Mouse (Mus musculus): ENCODE results near the gene Cfap61.

Cfap61 gene

DNA sequence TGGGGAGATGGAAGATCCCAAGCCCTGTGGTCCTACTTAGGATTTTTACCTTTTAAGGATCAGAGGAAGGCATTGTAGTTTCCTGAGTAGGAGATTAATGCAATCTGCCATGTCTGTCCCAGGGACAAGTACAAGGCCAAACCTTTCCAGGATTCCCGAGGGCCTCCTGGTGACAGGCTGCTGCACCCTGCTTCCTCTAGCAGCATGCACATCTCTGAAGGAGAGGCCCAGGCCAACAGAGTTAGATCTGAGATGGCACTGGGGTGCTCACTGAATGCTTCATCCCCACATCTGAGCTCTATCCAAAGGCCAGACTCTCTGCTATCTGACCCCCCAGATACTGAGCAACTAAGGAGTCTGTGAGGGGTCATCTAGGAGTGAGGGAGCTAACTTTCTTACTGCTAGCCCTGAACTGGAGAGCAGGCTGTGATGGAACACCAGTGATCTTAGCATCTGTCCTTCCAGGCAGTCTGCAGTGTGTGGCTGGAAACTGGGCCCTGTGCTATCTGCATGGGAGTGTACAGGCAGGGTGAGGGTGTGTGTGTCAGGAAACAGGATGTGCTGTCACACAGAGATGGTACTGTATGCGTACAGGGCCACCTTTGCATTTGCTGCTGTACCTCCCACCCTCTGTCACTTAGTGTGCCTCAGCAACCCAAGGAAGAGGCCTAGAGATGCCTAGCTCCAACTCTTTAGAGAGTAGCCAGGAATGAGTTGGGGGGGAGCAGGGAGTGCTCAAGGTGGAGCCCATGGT, 75.2 kb downstream of the Cfap61 start:
- in situ Hi-C loops (cut with MboI): no loop called here

- in situ Hi-C loops (cut with MboI): no loop called here
These were observed 76.2 kb downstream of the Cfap61 start for GRCm38 (mm10) chr2:146010816-146011215.

DNA sequence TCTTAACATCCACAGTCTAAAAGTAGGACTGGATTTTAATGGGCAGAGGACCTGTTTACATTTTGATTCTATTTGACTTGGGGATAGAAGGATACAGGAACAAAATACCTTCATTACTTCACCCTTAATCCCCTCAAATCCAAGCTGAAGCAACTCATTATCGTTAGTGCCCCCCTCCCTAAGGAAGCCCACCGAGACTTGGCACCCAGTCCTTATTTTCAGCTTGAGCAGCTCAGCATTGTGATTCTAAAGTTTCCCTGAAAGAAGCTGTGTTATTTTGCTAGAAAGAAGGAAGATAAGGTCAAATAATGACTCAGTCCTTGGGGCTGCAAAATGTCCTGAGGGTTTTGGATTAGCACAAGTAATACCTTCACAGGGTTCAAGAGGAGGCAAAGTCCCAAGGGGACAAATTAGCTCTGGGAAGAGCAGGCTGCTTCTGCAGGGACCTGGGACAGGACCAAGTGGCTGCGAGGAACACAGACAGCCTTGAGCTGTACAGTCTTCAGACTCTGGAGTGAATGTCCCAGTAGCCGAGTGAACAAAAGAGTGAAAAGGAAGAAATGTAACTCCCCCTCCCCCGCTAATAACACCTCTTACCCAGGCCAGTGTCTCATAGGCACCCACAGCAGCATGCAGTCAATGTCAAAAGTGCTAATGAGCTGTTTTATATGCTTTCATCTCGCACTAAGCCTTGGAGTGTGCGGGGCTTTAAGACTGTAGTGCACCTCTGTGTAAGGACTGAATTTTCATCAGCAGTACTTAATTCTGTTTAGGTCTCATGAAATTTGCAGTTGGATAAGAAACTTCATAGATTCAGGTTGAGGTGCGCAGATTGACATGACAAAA, 81.0 kb downstream of the Cfap61 start:
- in situ Hi-C loops (cut with MboI): no loop called here

- in situ Hi-C loops (cut with MboI): no loop called here
These were observed 88.3 kb downstream of the Cfap61 start for GRCm38 (mm10) chr2:146022846-146023245.

- in situ Hi-C loops (cut with MboI): no loop called here
These were observed 109.1 kb downstream of the Cfap61 start for GRCm38 (mm10) chr2:146043640-146044039.

DNA sequence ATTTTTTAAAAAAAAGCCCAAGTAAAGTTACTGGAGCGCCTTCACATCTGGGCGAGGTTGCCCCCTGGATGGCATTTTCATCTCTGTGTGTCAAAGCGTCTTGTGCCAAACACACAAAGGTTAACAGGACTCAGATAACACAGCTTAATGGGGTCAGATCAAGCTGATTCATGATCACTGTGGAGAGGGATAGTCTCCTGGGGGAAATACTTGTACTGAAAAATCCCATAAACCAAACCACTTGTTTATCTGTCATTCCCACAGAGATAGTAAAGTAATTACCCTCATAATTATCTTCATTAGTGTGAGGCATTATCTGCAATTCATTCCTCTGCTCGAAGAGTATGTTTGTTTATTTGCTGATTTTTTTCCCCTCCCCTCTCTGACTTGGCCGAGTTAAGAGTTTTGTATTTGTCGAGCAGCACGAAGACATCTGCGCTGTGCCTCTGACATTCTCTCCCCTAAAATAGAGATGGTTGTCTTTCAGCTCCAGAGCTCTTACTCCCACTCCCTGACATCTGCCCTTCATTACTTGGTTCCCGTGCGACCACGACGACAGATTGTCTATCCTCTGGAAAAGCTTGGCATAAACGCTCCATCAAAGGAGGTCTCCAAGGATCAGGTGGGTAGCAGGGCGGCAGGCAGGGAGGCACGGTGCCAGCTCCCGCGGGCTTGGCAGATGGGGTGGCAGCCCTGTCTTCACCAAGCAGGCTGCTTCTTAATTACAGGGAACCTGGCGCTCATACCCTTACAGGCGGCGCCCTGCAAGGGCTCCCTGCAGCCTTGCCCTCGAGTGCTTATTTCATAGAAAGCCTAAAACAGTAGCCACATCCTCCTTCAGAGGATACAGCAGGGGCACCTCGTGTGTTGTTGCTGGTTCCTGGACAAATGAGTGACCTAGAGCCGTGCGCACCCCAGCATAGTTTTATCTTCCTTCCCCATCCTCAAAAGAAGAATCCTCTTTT, 110.6 kb downstream of the Cfap61 start:
- in situ Hi-C loops (cut with MboI): no loop called here

GRCm38 (mm10) chr2:146047691-146048090, 113.1 kb downstream of the Cfap61 start:
- in situ Hi-C loops (cut with MboI): no loop called here

- in situ Hi-C loops (cut with MboI): no loop called here
These were observed 113.7 kb downstream of the Cfap61 start for GRCm38 (mm10) chr2:146048221-146048829.

- in situ Hi-C loops (cut with MboI): no loop called here
These were observed 114.8 kb downstream of the Cfap61 start for GRCm38 (mm10) chr2:146049339-146049738.

DNA sequence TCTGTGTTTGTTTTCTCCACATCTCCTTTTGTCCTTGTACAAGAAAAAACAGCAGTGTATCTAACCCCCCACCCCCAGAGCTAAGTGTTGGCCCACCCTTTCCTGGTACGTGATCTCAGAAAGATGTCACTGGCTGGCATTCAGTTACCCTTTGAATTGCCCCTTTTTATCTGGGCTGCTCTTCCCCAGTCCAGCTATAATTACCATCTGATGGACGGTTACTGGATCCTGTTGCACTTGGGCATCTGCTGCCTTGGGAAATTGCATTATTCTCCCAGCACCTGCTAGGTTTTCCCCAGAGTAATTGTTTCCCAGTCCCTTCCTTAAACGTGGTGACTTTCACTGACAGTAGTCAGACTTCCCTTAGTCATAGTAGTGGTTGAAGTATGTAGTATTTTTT, 115.5 kb downstream of the Cfap61 start:
- in situ Hi-C loops (cut with MboI): no loop called here

GRCm38 (mm10) chr2:146051334-146051733, 116.8 kb downstream of the Cfap61 start:
- in situ Hi-C loops (cut with MboI): no loop called here

DNA sequence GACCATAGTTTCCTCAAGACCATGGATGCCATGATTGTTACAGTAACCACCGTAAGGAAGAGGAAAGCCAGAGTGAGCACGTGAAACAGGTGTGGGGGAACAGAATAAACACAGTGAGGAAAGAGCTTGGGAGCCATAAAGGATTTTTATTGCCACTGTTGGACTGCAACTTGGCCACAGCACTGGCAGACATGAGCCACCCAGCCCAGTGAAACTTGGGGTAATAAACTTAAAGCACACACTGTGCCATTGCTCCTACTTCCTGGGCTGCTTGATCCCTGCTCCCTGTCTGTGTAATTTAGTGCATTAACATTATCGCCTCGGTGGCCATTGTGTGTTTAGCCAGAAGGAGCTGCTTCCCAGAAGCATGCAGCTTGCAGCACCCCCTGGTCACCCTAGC, 122.5 kb downstream of the Cfap61 start:
- in situ Hi-C loops (cut with MboI): no loop called here

- in situ Hi-C loops (cut with MboI): no loop called here
These were observed 124.2 kb downstream of the Cfap61 start for GRCm38 (mm10) chr2:146058791-146059190.

GRCm38 (mm10) chr2:146061421-146062300, 127.1 kb downstream of the Cfap61 start:
- in situ Hi-C loops (cut with MboI): no loop called here

DNA sequence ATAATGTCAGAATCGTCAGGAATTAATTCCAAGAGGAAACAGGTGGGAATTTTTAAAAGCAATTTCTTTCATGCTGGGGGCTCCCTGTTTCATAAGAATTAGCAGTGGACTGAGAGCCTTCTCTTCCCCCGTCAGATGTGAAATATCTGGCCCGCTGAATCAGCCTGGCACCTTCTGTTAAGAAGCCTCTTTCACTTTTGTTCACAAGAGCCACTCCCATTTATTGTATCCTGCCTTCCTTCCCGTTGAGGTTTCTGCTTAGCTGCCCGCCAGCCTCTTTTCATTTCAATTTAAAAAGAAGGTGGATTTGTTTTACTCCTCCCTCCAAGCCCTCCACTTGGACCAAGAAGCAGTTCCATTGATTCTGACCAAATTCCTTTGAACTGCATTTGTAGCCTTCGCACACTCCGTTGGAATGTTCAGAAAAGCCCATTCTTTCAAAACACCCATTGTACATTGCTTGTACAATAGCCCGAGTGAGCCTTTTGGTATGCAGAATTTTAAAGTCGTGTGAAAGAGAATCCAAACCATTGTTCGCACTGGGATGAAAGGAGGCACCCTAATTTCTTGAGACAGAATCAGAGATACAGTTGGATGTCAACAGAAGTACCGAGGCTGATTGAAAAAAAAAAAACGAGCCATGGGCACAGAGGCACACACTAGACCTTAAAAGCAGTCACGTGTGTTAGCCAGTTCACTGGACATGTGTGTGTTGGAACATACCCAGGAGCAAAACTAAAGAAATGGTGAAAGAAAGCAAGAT, 127.9 kb downstream of the Cfap61 start:
- in situ Hi-C loops (cut with MboI): no loop called here

DNA sequence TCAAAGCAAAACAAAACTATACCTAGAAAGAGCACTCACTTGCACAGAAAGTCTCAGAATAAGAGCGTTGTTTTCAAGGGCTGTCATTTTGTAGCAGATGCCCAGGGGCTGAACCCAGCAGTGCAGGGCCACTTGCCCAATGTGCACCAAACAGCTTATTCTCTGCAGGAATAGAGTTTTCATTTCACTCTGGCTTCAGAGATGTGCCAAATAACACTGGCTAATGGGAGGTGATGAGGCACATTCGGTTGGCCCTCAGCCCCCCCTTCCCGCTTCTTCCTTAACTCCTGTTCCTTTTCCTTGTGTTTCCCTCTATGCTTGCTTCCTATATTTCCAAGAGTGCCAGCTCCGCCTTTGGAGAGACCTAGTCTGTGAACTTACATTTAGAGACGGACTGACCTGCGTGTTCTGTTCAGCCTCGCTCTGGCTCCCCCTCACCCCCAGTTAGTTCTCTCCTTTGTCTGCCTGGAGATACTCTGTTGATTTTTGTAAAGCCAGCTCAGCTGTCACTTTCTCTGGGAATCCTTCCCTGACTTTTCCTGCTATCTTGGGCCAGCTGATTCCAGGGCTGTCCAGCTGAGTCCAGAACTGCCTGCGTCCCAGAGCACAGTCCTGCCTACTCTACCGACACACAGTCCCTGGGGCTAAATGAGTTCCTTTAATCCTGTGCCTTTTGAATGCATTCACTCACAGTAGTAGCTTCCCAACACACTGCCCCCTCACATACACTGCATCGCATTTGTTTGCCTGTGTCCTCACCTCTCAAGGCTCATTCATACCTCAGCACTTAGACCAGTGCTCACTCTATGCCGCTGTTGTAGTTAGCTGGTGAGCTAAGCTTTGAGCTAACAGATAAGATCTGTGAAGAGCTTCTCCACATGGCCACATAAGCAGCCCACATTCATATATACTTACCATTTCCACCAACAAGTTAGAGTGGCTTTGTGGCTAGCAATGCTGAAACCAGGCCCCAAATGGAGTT, 128.8 kb downstream of the Cfap61 start:
- in situ Hi-C loops (cut with MboI): no loop called here

DNA sequence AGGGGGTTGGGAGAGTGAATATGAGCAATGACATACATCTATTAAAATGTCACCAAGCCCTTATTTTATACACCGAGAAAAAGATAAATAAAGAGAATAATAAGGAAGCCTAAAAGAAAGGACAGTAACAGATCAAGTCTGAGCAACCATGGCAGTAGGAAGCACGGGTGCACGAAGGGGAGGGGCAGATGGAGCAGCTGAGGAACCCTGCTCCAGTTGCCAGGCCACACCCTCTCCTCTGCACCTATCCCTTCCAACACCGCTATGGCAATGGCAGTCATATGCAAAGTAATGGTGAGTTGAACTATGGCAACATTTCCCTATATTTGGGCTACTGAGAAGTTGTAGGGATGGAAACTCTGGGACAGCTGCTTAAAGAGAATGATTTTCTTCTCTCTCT, 132.8 kb downstream of the Cfap61 start:
- in situ Hi-C loops (cut with MboI): no loop called here

GRCm38 (mm10) chr2:146073300-146073699, 138.7 kb downstream of the Cfap61 start:
- in situ Hi-C loops (cut with MboI): no loop called here

- in situ Hi-C loops (cut with MboI): no loop called here
These were observed 142.5 kb downstream of the Cfap61 start for GRCm38 (mm10) chr2:146077117-146077516.
